Mouse (Mus musculus): Measurements from ENCODE around the gene Dedd.
"Not testable (repeated sequence)": the region's sequence is repeated elsewhere in the genome, so short reads cannot be mapped to it uniquely, and the experiment has no call there.

The Dedd gene

DNA sequence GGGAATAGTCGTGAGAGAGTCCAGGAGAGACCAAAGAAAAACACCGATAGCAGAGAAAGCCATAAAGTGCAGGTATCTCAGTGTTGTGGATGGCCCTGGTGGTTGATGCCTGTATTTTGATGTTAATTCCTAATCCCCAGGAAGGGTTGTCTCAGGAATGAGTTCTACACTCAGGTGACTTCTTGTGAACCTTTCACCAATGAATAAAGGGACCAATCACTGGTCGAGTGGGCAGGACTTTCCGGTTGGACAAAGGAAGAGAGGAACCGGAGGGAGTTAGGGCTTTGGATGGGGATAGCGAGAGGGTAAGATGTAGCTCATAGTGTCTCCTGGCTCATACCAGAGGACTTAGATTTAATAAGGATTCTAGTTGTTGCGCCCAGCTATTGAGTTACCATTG, 9.2 kb upstream of the Dedd start:
- no peak for DNase-seq (ENCODE audit: low spot score)

DNA sequence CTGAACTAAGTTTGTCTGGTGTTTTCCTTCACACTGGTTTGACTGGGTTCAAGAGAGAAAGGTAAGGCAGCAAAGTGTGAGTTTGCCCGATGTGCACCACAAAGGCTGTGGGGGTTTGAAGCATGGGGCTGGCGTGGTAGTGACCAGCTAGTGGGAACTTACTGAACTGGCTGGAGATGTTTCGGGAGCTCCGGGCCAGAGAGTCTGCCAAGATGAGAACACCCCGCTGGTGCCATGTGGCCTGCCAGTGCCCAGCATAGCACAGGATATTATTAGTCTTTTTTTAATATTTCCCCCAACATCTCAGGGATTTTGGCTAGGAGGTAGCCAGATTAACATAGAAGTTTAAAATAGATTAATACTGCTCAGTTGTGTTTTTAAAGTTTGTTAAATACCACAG, 8.8 kb upstream of the Dedd start:
- DNase-seq (ENCODE audit: low spot score) = no peak

DNA sequence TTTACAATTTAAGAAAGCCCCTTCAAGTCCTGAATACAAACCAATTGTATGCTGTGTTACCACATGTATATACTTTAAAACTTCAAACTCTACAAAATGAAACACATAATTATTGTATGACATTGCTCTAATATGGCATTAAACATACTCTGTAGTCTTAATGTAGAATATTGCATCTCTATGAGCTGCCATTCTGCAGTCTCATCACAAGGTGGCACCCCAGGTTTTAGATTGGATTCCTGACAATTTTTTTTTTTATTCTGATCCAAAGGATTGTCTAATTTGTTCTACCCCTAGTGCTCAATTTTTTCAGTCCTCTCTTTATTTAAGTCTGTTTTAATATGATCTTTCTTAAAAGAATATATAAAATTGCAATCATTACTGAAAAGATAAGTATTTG, 7.5 kb upstream of the Dedd start:
- DNase-seq (ENCODE audit: low spot score) = no peak

DNA sequence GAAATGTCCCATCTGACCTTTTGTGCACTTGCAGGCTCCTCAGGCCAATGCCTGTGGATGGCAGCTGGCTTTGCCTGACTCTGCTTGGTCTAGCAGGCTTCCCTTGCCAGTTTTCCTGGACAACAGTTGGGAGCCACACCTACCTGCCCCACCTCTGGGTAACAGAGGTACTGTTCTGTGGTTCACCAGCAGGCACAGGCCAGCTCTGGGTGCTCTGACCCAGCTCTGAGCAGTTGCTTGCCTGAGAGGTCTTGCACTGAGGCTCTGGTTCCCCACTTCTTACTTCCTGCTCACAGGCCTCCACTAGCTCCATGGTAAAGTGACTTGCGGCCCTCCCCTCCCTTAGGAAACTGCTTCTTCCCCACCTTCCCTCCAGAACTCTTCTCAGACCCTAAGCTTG, 6.9 kb upstream of the Dedd start:
- no peak for DNase-seq (ENCODE audit: low spot score)

DNA sequence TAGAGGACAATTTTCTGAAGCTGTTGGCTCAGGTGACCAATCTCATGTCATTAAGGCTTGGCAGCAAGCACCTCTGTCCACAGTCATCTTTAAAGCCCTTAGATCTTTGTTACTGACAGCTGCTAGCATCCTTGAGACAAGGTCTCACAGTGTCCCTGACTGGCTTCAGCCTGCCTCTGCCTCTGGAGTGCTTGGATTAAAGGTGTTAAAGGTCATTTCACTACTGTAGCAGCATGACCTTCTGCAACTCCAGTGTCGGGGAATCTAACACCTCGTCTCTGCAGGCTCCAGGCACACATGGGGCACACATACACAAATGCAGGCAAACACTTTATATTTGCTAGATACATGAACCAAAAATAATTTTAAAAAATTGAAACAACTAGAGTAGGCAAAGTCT, 3.4 kb upstream of the Dedd start:
- no peak for DNase-seq (ENCODE audit: low spot score)

DNA sequence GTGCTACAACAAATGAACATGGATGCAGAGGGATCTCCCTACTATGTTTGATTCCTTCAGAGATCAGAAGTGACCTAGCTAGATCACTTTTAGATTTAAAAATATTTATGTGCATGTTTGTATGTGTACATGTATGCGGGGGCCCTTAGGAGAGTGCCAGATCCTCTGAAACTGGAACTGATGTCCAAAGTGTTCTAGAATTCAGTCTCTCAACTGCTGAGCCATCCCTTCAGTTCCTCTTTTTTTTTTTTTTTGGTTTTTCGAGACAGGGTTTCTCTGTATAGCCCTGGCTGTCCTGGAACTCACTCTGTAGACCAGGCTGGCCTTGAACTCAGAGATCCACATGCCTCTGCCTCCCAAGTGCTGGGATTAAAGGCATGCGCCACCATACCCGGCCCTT, 2.4 kb upstream of the Dedd start:
- DNase-seq (ENCODE audit: low spot score) = not testable (repeated sequence)

DNA sequence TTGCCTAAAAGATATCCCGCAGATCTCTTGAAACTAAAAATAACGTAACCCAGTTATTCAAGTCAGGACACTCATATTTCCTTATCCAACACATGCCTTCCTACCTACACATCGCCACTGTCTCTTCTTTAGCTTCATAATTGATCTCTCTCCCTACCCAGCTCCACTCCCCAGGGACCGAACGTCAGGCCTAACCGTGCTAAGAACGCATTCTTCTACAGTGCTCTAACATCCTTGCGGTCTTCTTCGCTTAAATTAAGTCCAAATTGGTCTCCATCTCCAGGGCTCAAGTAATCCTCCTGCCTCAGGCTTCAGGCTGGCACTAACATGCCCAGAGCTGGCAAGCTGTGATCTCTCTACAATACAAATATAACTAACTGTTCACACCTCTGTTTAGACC, 701 bp upstream of the Dedd start:
- no peak for DNase-seq (ENCODE audit: low spot score)

DNA sequence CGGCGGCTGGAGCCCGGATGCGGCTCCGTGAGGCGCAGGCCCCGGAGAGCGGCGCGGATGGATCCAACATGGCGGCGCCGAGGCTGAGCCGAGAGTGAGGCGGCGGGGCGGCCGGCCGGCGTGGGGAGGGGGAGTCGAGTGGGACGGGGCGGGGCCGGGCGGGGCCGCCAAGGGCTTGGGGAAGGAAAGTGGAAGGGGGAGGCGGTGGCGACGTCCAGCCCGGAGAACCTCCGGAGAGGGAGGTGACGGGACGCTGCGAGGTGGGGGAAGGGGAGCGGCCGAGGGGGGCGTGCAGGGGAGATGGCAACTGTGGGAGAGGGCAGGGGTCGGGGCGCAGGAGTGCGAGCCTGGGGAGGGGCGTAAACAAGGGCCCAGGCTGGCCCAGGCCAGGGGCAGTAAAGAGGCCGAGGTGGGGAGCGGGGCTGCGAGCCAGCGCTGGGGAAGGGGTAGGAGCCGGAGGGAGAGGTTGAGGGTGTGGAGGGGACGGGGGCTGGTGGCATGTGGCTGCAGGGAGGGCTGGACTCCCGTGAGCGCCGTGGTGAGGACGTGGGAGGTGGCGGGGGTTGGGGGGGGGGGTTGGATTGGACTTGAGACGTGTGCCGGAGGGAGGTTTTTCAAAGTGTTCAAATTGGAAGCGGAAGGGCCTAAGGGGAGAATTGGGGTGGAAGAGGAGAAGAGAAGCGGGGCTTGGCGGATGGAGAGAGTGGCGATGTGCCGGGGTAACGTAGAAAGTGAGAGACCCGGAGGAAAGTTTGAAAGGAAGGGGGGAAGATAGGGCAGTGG, 679 bp downstream of the Dedd start:
- DNase-seq (ENCODE audit: low spot score) = peak; percentile 43

DNA sequence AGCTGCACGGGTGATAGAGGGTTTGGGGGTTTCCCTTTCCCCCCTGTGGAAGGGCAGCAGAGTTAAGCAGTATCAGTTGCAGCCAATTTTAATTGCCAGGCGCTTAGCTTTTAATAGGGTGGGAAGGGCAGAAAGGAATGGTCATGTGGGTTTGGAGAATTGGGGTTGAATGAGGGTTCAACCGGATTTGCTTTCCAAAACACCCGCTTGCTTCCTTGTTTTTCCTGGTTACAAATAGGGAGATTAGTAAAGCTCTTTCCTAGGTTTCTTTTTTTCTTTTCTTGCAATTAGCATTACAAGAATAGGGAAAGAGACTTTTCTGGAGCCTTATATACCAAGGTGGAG, 1.2 kb downstream of the Dedd start:
- DNase-seq (ENCODE audit: low spot score) = no peak

DNA sequence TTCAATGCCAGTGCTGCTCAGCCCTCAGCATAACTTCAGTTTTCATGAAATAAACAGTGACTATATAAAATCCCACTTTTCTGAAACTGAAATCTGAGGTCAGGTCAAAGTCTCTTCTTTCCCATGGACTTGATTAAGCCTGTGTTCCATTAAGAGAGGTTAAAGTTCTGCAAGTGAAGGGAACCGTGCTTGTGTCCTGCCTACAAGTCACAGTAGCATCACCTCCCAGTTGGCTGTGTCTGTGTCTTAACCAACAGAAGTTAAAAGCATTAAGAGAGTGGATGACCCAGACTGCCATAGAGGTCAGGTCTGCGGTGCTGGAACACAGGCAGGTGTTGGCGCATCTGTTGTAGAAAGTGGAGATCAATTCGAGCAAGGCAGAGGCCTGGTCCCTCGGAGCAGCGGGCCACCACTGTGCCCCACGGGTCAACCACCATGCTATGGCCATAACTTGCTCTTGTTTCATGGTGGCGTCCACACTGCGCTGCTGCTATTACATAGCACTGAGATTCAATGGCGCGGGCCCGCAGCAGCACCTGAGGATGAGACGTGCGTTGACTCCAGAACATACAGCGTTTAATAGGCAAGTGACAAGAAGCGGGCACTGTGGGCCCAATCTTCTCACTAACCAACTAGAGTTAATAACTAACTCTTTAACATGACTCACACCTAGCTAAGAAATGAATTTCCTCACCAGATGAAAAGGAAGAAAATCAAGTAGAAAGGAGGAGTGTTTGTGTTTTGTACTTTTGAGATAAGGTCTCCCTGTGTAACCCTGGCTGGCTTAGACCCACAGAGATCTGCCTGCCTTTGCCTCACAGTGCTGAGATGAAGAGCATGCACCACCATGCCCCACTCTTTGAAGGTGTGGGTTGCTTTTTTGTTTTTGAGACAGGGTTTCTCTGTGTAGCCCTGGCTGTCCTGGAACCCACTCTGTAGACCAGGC, 13.6 kb downstream of the Dedd start:
- DNase-seq (ENCODE audit: low spot score) = no peak

DNA sequence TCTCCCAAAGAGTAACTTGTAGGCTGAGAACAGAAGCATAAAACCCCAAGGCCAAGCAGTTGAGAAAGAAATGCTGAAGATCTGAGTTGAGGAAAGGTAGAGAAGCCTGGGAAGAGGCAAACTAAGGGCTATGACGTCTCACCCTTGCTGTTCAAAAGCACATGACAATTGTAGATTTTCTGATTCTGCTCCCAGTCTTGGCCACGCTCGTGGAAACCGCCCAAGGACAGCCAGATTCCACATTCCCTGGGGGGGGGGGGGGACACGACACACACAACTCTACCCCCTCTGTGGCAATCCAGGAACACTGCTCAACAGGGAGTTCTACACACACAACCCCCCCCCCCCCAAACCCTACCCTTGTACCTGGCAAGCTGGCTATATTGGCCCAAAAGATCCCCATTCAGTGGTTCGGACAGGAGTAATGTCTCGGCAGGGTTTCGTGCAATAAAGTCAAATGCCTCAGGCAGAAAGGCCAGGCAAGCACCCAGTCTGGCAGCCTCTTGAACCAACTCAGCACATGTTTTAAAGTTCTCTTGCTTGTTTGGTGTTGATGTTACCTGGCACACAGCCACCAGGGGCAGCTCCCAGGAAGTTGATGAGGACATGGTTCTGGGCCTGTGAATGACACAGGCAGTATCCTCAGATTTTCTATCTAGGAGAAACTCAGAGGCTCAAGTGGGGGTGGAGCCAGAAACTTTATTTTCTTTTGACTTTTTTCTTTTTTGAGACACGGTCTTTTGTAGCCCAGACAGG, 15.2 kb downstream of the Dedd start:
- no peak for DNase-seq (ENCODE audit: low spot score)

DNA sequence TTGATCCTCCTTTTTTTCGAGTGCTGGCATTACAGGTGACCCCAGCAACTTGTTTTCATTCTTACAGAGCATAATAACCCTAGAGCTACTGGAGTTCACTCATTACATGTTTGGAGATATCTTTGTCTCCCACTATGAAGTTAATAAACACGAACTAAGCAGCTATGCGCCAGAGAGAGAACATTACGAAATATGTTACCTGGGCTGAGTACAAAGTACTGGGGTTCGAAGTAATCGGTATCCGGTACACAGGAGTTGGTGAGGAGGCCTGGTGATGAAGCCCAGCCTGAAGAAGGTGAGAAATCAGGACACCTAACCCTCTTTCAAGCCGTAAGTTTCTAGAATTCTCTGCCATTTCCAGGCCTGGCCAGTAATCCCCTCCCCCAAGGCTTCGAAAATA, 15.8 kb downstream of the Dedd start:
- DNase-seq (ENCODE audit: low spot score) = no peak

DNA sequence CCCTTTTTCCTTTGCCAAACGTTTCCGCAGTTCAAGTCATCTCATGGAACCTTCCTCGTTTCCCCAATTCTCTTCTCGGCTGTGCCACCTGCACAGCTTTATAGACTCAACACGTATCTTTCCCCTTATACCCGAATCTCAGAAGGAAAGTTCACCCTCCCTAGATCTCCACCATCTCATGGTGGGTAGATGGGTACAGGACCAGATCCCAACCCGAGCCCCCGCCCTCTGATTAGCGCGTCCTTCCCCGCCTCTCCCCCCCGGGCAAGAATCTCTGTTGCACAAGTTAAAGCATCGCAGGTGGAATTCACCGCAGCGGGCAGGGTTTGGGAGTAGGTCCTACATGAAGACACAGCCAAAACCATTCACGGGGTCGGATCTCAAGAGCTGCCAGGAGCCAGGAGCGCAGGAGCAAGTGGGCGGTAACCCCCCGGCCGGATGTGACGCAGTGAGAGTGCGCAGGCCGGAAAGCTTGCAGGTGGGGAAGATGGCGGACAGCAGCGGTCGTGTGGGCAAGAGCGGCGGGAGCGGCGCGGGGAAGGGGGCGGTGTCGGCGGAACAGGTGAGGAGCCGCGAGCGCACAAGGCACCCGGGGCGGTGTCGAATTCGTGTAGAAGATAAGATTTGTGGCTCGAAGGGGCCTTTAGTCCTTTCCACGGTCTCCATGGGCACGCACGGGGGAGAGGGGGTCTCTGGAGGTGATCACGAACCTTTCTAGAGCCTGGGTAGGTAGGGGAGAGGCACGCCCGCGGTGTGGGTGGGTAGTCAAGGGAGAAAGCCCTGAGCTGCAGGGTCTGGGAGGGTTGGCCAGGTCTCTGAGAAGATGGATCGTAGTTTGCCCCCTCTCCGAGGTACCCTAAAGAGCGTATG, 16.5 kb downstream of the Dedd start, which contains the start of the genes Nit1 and Pfdn2:
Nit1 (minus strand) TSS at position 422 of the 870 bp plus-strand sequence.
Pfdn2 (plus strand) TSS at position 446 of the 870 bp plus-strand sequence.
- DNase-seq (ENCODE audit: low spot score) = peak; percentile 75

DNA sequence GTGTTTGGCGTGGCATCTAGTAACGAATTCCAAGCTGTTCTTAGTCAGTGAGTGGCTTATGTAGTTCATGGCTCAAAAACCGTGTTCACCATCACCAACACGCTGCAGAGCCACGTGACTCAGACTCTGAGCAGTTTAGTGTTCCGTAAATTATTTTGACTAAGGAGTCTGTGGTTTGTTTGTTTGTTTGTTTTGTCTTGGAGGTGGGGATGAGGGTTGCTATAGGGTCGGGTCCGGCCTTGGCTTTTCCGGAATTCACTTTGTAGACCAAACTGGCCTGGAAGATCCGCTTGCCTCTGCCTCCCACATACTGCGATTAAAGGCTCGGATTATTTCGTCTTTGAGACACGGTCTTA, 17.1 kb downstream of the Dedd start:
- no peak for DNase-seq (ENCODE audit: low spot score)

DNA sequence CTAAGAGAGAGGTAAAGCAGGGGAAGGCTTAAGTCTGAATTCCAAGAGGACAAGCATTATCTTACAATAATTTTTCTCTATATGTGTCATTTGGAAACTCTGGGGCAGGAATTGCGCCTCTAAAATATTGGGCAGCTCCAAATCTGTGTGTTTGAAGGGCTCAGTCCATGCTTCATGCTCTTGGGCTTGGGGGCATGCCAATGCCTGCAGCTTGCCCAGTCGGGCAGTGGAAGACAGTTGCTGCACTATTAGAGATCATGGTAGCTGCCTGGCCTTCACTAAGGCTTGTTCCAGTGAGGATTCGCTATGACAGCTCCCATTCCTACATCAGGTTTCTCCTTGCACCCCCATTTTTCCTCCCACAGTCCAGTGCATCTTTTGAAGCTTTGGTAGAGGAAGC, 19.7 kb downstream of the Dedd start:
- DNase-seq (ENCODE audit: low spot score) = no peak

DNA sequence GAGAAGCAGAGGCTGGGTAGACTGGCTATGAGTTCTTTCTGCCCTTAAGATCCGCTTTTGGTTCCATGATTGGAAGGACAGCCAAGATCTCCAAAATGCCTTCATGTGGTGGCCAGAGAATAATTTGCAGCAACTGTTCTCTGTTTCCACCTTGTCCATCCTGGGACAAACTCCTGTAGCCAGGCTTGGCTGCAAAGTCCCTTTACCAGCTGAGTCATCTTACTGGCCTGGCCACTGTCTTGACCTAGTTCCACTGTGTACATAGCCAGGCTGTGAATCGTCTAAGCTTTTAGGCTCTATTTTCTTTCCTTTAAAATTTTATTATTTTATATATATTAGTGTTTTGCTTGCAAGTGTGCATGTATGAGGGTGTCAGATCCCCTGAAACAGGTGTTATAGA, 20.3 kb downstream of the Dedd start:
- DNase-seq (ENCODE audit: low spot score) = no peak

DNA sequence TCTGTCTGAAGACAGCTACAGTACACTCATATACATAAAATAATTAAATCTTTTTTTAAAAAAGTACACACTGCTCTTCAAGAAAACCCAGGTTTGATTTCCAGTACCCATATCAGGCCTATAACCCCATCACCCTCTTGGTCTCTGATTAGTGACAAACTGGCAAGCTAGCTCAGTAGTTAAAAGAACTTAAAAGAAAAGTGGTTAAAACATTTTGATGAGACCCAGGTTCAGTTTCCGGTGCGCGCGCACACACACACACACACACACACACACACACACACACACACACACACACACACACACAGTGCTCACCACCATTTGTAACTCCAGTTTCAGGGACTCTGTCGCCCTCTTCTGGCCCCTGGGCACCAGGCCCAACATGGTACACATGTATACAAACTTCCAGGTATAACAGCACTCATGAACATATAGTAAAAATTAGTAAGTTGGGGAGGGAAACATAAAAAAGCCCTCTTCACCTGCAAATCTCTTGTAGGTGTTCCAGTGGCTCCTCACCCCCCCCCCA, 26.9 kb downstream of the Dedd start:
- DNase-seq (ENCODE audit: low spot score) = no peak

DNA sequence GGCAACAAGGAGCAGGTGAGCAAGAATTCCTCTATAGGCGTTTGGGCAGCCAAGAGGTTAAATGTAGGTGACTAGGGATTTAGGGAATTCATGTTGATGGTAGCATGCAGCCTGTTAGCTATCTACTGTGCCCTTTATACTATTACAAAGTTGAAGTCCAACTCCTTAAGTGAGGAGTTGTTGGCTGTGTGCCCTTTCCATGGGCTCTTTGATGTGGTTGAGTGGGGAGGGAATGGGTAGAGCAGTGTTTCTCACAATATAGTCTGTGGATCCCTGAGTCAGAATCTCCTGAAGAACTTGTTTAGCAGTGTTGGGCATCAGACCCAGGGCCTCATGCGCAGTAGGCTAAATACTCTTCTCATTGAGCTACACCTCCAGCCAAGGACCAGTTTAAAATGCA, 27.9 kb downstream of the Dedd start:
- DNase-seq (ENCODE audit: low spot score) = no peak

DNA sequence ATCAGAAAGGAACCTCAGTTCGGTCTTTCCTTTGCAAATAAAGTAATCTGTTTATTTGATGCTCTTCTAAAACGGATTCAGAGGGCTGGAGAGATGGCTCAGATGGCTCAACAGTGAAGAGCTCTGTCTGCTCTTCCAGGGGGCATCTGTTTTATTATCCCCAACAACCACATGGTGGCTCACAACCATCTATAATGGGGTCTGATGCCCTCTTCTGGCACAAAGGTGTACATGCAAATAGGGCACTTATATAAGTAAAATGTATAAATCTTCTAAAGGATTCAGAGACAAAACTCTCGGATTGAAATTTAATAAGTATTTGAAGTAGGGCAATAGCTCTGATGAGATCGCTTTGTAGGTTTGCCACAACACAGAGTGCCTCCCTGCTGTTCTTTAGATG, 29.5 kb downstream of the Dedd start:
- DNase-seq (ENCODE audit: low spot score) = no peak

DNA sequence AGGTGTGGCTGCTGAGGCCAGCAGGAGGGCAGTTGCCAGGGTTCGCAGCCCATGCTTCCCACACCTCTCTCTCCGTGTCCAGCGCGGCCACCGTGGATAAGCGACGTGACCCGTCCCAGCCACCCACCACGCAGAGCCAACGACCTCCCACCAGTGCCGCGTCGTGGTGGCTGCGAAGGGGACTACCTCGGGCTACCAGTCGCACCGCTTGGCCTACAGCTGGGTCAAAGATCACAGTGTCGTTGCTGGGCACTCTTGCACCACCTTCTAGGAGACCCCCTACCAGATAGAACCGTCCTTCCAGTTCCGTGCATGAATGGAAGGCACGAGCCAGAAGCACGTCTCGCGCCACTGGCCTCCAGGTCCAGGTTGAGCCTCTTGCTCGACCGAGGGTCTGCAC, 31.3 kb downstream of the Dedd start:
- DNase-seq (ENCODE audit: low spot score) = no peak

DNA sequence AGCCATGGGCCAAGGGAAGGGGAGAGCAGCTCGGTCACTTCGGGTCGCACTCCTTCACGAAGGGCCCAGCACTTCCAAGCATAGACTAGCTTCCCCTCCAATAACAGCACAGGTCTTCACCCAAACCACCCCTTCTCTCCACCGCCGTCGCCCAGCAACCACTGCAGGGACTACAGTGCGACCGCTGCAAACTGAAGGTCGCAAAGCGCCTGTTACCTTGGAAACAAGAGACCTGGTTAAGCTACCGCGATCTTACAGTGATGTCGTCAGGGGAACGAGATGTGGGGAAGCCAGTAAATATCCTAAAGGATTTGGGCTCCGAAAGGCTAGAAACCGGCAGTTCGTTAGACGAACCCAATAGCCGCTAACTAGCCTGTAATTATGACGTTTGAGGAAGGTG, 31.7 kb downstream of the Dedd start, which contains the start of gene Klhdc9:
Klhdc9 (minus strand) TSS at position 143 of the 400 bp plus-strand sequence.
- peak; percentile 69 for DNase-seq (ENCODE audit: low spot score)
